Mouse (Mus musculus) spleen, adult 18-20 months (tissue): ENCODE measurements at regions not wholly inside any gene's neighbourhood (a gene's known extent, or its start where the extent isn't known, plus 50 kb on each side); places are given as distances from the start of the nearest gene placed in this dataset.

ENCODE experiments used
- DNase-seq, 2 experiments: peaks; one replicate each; pipeline ENCODE4 v3.0.0; 2022; ENCODE audit warnings: mixed read lengths in 2 of 2

- no peak for DNase-seq
Observed at GRCm38 (mm10) chr4:152816139-152816757, 338.6 kb upstream of the Kcnab2 start.

- DNase-seq, result no peak
Observed at GRCm38 (mm10) chr4:152806611-152807010, 328.9 kb upstream of the Kcnab2 start.

DNA sequence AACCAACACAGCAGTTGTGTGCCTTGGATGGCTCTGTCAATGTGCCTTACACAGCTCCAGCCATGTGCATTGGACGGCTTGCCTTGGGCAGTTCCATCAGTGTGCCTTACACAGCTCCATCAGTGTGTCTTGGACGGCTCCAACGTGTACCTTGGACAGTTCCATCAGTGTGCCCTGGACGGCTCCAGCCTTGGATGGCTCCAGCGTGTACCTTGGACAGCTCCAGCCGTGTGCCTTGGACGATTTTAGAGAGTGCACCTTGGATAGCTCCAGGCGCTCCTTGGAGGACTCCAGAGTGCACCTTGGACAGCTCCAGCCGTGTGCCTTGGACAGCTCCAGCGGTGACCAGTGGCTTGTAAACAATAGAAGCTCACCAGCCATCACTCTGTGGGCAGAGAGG lies 321.7 kb upstream of the Kcnab2 start:
- no peak for DNase-seq

DNA sequence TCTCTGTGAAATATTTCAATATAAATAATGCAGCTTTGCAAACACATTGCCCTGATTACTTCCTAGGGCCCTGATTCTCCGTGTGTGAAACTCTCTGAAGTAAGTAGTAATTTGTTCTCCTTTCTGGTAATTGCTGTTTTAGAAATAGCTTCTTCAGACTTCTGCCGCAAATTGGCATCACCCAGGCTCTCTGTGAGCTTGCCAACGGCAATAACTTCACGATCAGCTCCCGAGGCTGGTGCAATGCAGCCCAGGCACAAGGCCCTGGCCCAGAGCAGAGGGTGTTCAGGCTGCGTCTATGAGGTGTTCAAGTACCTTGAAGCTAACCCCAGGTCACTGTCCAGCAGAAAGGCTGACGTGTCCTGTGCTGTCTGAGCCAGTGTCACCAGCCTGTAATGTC lies 310.8 kb upstream of the Kcnab2 start:
- DNase-seq, result no peak

- no peak for DNase-seq
Observed at GRCm38 (mm10) chr4:152784972-152785371, 307.3 kb upstream of the Kcnab2 start.

- DNase-seq, result no peak
Observed at GRCm38 (mm10) chr4:152779526-152779925, 301.9 kb upstream of the Kcnab2 start.

GRCm38 (mm10) chr4:152775801-152776200 lies 298.1 kb upstream of the Kcnab2 start:
- DNase-seq, result no peak

DNA sequence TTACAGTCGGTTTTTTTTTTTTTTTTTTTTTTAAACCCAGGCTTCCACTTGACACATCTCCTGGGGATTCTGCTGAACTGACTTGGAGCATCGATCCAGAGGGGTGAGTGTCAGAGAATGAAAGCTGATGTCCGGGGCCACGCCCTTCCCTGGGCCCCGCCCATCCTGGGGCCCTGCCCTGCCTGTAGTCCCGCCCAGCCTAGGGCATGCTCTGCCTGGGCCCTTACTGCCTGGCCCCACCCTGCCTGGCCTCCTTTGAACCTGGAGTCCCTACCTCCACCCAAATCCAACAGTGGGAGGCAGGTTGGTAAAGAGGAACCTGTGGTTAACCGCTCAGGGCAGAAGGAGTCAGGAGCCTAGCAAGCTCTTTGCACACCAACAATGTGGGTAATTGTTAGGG lies 293.7 kb upstream of the Kcnab2 start:
- DNase-seq, result no peak

DNA sequence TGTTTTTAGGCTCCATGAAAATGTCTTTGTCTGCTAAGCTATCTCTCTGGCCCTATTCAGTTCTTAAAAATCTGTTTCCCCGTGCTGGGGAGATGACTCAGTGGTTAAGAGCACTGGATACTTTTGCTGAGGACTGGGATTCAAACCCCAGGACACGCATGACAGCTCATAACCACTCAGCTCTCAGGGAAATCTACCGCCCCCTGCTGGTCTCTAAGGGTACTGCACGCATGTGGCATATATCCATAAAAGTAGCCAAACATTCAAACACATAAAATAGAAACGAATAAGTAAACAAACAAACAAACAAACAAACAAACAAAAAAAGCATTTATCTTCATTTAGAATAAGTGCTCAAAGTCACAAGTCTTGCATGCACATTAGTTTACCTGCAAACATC lies 289.7 kb upstream of the Kcnab2 start:
- no peak for DNase-seq

GRCm38 (mm10) chr4:152763116-152763515 lies 285.4 kb upstream of the Kcnab2 start:
- DNase-seq, result no peak

- no peak for DNase-seq
Observed at GRCm38 (mm10) chr4:152762576-152762975, 284.9 kb upstream of the Kcnab2 start.

GRCm38 (mm10) chr4:152757191-152757590 lies 279.5 kb upstream of the Kcnab2 start:
- no peak for DNase-seq

DNA sequence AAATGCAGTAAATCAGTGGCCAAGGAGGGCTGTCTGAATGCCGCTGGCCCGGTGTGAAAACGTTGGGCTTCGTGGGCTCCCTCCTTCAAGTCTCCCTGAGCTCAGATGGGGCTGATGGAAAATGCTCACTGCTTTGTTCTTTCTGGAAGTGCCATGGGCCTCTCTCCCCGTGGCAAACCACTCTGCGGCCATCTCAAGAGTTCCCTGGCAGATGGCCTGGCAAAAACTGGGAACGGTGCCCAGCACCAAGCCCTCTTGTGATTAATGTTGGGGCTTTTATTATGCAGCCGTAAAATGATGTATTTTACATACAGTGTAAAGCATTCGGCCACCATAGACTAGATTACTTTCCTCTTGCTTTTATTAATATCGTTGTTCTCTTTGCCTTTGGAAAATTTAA lies 278.9 kb upstream of the Kcnab2 start:
- DNase-seq, result peak in 1 of 2 experiments; percentile 1

DNA sequence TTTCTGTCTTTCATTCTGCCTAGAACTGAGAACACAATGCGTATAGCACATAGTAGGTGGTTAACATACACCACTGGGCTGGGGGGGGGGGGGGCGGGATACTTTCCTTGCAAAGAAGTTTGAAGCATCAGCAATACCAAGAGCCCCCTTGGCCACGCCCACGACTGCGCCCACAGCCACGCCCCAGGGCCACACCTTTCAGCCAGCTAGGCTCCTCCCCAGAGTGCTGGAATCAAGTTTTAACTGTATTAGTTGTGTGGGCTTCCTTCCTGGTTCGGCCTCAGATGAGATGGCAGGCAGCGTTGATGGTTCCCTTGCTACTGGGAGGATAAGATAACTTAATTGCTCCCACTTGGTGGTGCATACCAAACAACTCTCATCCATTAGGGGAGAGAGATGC lies 278.1 kb upstream of the Kcnab2 start:
- DNase-seq, result no peak

DNA sequence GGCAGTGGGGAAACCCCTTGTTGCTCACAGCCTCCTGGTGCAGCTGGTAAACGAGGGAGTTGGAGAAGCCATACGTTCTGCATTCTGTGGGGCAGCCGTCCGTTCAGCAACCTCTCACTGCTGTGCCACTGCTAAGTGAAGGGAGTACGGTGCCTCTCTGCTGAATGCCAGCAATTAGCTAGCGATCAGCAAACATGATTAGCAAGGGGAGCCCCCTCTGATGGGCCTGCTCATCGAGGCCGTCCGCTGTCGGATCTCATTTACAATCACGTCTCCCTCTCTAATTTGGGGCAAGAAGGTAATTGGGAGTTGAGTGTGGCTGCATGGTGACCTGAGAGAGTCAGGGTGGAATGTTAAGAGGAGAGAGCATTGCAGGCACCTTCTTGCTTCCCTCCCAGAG lies 266.7 kb upstream of the Kcnab2 start:
- DNase-seq, result no peak

DNA sequence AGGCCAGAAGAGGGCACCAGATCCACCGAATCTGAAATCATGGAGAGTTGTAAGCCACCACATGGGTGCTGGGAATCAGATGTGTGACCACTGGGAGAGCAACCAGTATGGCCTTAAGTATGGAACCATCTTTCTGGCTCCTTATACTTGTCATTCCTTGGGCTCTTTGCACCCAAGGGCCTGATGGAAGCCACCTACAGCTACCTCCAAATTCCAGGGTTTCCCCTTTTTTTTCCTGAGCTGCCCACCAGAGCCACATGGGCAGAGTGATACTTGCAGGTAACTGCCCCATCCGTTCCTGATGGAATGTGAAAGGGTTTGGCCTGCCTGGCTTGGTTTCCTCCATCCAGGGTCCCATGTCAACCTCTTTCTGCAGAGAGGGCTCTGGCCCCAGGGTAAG lies 255.3 kb upstream of the Kcnab2 start:
- DNase-seq, result peak in 1 of 2 experiments; percentile 2

DNA sequence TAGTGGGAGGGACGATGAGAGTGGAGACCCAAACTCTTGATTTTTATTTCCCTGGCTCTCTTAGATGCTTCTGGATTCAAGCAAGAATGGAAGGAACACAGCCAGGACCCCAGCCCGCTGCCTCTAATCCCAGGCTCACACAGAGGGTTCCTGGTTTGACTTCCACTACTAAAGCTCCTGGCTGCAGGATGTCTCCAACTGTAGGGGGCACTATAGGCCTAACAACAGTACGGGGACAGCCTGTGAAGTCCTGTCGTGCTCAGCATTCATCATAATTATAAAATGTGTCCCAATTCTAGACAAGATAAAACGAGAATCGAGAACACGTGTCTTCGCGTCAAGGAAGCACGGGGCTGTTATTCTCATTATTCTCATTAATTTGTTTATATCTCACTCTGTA lies 254.3 kb upstream of the Kcnab2 start:
- DNase-seq, result no peak

- peak in 1 of 2 experiments; percentile 1 for DNase-seq
Observed at GRCm38 (mm10) chr4:152731082-152731720, 253.5 kb upstream of the Kcnab2 start.

- DNase-seq, result peak in 1 of 2 experiments; percentile 2
Observed at GRCm38 (mm10) chr4:152729421-152729820, 251.8 kb upstream of the Kcnab2 start.

DNA sequence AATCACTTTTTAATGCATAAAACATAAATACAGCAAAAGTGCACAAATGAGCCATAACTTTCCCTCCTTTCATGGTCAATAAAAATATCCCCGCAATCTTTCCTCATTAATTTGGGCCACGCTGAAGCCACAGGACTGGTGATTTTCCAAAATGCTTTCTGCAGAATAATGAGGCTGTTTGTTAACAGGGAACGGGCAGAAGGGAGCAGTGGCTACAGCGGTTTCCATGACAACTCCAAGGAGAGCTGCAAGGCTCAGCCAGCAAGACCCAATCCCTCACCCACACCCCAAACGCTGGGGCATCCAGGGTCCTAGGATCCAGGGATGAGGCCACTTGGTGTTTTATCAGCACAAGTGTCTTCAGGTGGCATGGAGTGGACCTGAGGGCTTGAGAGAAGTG lies 248.2 kb upstream of the Kcnab2 start:
- DNase-seq, result no peak

- DNase-seq, result no peak
Observed at GRCm38 (mm10) chr4:152725423-152725822, 247.8 kb upstream of the Kcnab2 start.

- DNase-seq, result no peak
Observed at GRCm38 (mm10) chr4:152724741-152725140, 247.1 kb upstream of the Kcnab2 start.

GRCm38 (mm10) chr4:152724026-152724425 lies 246.4 kb upstream of the Kcnab2 start:
- DNase-seq, result no peak

DNA sequence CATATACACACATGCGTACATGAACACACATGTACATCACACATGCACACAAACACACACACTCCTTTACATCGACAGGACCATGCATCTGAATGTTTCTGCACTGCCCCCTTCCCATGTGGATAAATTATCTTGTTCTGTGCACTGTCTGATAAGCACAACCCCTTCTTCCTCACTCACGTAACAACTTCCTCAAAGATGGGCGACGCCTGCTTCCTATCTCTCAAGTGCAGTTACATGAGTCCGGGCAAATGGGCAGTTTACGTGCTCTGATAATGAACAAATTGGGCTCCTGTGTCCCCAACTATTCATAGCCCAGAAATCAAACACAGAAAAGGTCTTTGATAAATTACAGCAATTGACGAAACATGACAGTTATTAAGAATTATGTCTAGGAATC lies 242.9 kb upstream of the Kcnab2 start:
- DNase-seq, result no peak
